9 mouse cellular contexts compared by ENCODE assay signal in genomic region chr10:42457557-42458191, GRCm38 (mm10). TPM values are rescaled to one million over a fixed set of nuclear protein-coding genes. Genes with fewer than 3 reads are reported as not detected.
DNase-seq lines count a peak whose midpoint lies in the region; ATAC-seq and TF ChIP-seq lines count a peak whose summit lies in the region.
"Had no signal": no experiment of that assay in that cellular context is flagged by ENCODE, and none has a peak within 500 bp of the region (broad histone marks: within the 10 kb centered on the region; RNA-seq: fewer than 3 reads in every experiment).

No protein-coding gene starts in this region.

- TF ChIP-seq EP300 in liver, postnatal 0 days (IDR thresholded peaks at IDR 0.05; ENCODE audit: low read depth) = no peak

- peaks cover 19% of the 10 kb centered on the region for H3K36me3 ChIP-seq in embryonic facial prominence, embryonic 10.5 days (replicated peaks)
- H3K36me3 ChIP-seq in liver, postnatal 0 days (replicated peaks; ENCODE audit: insufficient read depth, low read length) = no peaks in the 10 kb centered on the region; the same call in 1 of the 2 replicates

- no peaks in the 10 kb centered on the region for H3K4me1 ChIP-seq in embryonic facial prominence, embryonic 10.5 days
- H3K4me1 ChIP-seq in liver, postnatal 0 days (ENCODE audit: insufficient read depth) = no peaks in the 10 kb centered on the region
- H3K4me1 ChIP-seq: midbrain, embryonic 12.5 days had no signal

- no peak for ATAC-seq in liver, postnatal 0 days

- H3K9me3 ChIP-seq in embryonic facial prominence, embryonic 10.5 days = peaks cover 6% of the 10 kb centered on the region; the same call in 1 of the 2 replicates
- no peaks in the 10 kb centered on the region; the same call in 1 of the 2 replicates for H3K9me3 ChIP-seq in liver, postnatal 0 days (ENCODE audit: low read length)

- DNase-seq in adrenal gland, adult 8-10 months = peak; percentile 56
- no peak for DNase-seq in embryonic facial prominence, embryonic 10.5 days (ENCODE audit: low spot score)
- peak; percentile 82 for DNase-seq in heart, postnatal 10 days
- DNase-seq in liver, postnatal 0 days = peak; percentile 28
- DNase-seq in Muller cell, postnatal 12 days (ENCODE audit: inconsistent ontology term) = no peak
- DNase-seq in embryo, embryonic 11 days = no peak
- DNase-seq in left cerebral cortex, postnatal 36 days (ENCODE audit: low spot score in 2 of 2) = no peak
- DNase-seq: thymus, postnatal 14 days had no signal

- H3K27ac ChIP-seq in embryonic facial prominence, embryonic 10.5 days (replicated peaks) = peak overlapping the region; percentile 26
- no peak overlapping the region for H3K27ac ChIP-seq in liver, postnatal 0 days (ENCODE audit: low read depth)
- H3K27ac ChIP-seq: midbrain, embryonic 12.5 days had no signal

- no peak for TF ChIP-seq CTCF in liver, postnatal 0 days (IDR thresholded peaks at IDR 0.05; ENCODE audit: low read depth)

- WGBS in embryonic facial prominence, embryonic 10.5 days = 78% methylated on average over 9 of the region's 9 CpGs
- 57% methylated on average over 9 of the region's 9 CpGs for WGBS in liver, postnatal 0 days (ENCODE audit: insufficient replicate concordance)

- H3K9ac ChIP-seq in liver, postnatal 0 days (replicated peaks) = no peak overlapping the region
- H3K9ac ChIP-seq: midbrain, embryonic 12.5 days had no signal

- intact Hi-C loops in heart, postnatal 10 days (cut with DNase I) = loop anchor here (2.0 to 5.0 kb wide), 2 partner anchors 19 to 45 kb away; partner anchors contain the start of gene Snx3
- intact Hi-C loops in left cerebral cortex, postnatal 36 days (cut with DNase I) = no loop called here

- no peak overlapping the region for H3K4me2 ChIP-seq in liver, postnatal 0 days (ENCODE audit: low read depth, low read length)
- H3K4me2 ChIP-seq: midbrain, embryonic 12.5 days had no signal

- H3K4me3 ChIP-seq in embryonic facial prominence, embryonic 10.5 days = no peak overlapping the region
- no peak overlapping the region for H3K4me3 ChIP-seq in liver, postnatal 0 days (ENCODE audit: low read depth, low read length)
- H3K4me3 ChIP-seq: midbrain, embryonic 12.5 days had no signal

- no peaks in the 10 kb centered on the region for H3K27me3 ChIP-seq in embryonic facial prominence, embryonic 10.5 days (replicated peaks; ENCODE audit: low read depth, poor library complexity, severe bottlenecking)
- no peaks in the 10 kb centered on the region for H3K27me3 ChIP-seq in liver, postnatal 0 days (ENCODE audit: insufficient read depth, low read length)
- H3K27me3 ChIP-seq: midbrain, embryonic 12.5 days had no signal

RNA-seq across cellular contexts. Expression of gene Afg1l, which starts 20.7 kb away (rescaled TPM):
- 10 to 100 TPM; 16.8 to 21.0 (median 18.7) TPM for total RNA-seq in adrenal gland, adult 8-10 months (2022)
- polyA plus RNA-seq in embryonic facial prominence, embryonic 10.5 days (2016; fragmentation: Nextera tagmentation; extraction: Ambion mirVana) = 4.7 and 5.0 TPM in 2 replicates
- 10 to 100 TPM; 25.4 to 26.6 TPM for total RNA-seq in heart, postnatal 10 days (2021)
- polyA plus RNA-seq in liver, postnatal 0 days (2015; fragmentation: Nextera tagmentation; extraction: Ambion mirVana) = 2.3 and 2.9 TPM in 2 replicates
- total RNA-seq in left cerebral cortex, postnatal 36 days (2021) = 10 to 100 TPM; 11.6 to 13.1 TPM

RNA-seq across cellular contexts. Expression of gene Snx3, which starts 44.2 kb away (rescaled TPM):
- total RNA-seq in adrenal gland, adult 8-10 months (2022) = 100 to 1,000 TPM; 200 to 230 (median 204) TPM
- 223 and 232 TPM in 2 replicates for polyA plus RNA-seq in embryonic facial prominence, embryonic 10.5 days (2016; fragmentation: Nextera tagmentation; extraction: Ambion mirVana)
- total RNA-seq in heart, postnatal 10 days (2021) = 100 to 1,000 TPM; 205 to 214 TPM
- polyA plus RNA-seq in liver, postnatal 0 days (2015; fragmentation: Nextera tagmentation; extraction: Ambion mirVana) = 173 and 176 TPM in 2 replicates
- 100 to 1,000 TPM; 198 to 199 TPM for total RNA-seq in left cerebral cortex, postnatal 36 days (2021)

Comparison
In these comparisons a context has a peak if more than half of its experiments do, and no peak if none do; other contexts are left out.
1. DNase-seq: peak in adrenal gland, adult 8-10 months (single experiment), heart, postnatal 10 days (2 of 2) and liver, postnatal 0 days (single experiment); none in embryonic facial prominence, embryonic 10.5 days (single experiment), Muller cell, postnatal 12 days (single experiment), embryo, embryonic 11 days (single experiment) and left cerebral cortex, postnatal 36 days (0 of 2).